Mouse (Mus musculus): ENCODE measurements at regions not wholly inside any gene's neighbourhood (a gene's known extent, or its start where the extent isn't known, plus 50 kb on each side); places are given as distances from the start of the nearest gene placed in this dataset.

DNA sequence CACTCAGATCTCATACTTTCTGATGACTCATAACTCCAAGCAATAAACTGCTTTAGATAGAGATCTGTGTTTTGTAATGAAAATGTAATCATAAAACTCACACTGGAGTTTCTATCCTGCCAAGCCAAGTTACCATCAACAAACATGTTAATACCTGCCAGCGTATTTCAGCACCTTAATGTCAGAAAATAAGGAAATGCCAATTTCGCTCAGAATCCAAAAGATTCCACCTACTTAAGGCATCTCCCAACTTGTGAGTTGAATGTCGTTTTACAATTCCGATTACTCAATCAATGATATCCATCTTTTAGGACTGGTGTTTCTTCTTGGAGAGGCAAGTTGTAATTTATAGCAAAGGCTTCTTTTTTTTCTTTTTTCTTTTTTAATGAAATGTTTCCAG, 850.5 kb downstream of the Epha4 start:
- Histone ChIP-seq H3K4me3 (replicated peaks; ENCODE audit: low read length) (no peak overlapping the region), H3K36me3 (ENCODE audit: insufficient read depth, low read length) (no peaks in the 10 kb centered on the region), H3K27me3 (ENCODE audit: insufficient read depth, low read length) (no peaks in the 10 kb centered on the region), H3K9me3 (ENCODE audit: low read length) (0 out of 2 replicates have a peak, but pooled peaks cover 6% of the 10 kb centered on the region), H3K4me1 (replicated peaks; ENCODE audit: low read depth, low read length) (no peaks in the 10 kb centered on the region)
- TF ChIP-seq NANOG (IDR thresholded peaks at IDR 0.05; ENCODE audit: borderline replicate concordance, low read length) (no peak), CTCF (conservative IDR thresholded peaks at IDR 0.05; ENCODE audit: low read length) (no peak), POU5F1 (IDR thresholded peaks at IDR 0.05; ENCODE audit: borderline replicate concordance, low read length) (no peak)

- no peak for TF ChIP-seq POU5F1 (IDR thresholded peaks at IDR 0.05; ENCODE audit: borderline replicate concordance, low read length)
- no peak for TF ChIP-seq CTCF (conservative IDR thresholded peaks at IDR 0.05; ENCODE audit: low read length)
- TF ChIP-seq NANOG (IDR thresholded peaks at IDR 0.05; ENCODE audit: borderline replicate concordance, low read length) = no peak
- H3K36me3 ChIP-seq (ENCODE audit: insufficient read depth, low read length) = no peaks in the 10 kb centered on the region
- H3K4me1 ChIP-seq (replicated peaks; ENCODE audit: low read depth, low read length) = no peaks in the 10 kb centered on the region
- H3K4me3 ChIP-seq (replicated peaks; ENCODE audit: low read length) = no peak overlapping the region
- H3K9me3 ChIP-seq (ENCODE audit: low read length) = no peaks in the 10 kb centered on the region
- no peaks in the 10 kb centered on the region for H3K27me3 ChIP-seq (ENCODE audit: insufficient read depth, low read length)
These were observed 838.1 kb downstream of the Epha4 start for GRCm38 (mm10) chr1:76676836-76677235.

- TF ChIP-seq POU5F1 (IDR thresholded peaks at IDR 0.05; ENCODE audit: borderline replicate concordance, low read length) (no peak), CTCF (conservative IDR thresholded peaks at IDR 0.05; ENCODE audit: low read length) (no peak), NANOG (IDR thresholded peaks at IDR 0.05; ENCODE audit: borderline replicate concordance, low read length) (no peak)
These were observed 809.3 kb downstream of the Epha4 start for GRCm38 (mm10) chr1:76705556-76705955.

DNA sequence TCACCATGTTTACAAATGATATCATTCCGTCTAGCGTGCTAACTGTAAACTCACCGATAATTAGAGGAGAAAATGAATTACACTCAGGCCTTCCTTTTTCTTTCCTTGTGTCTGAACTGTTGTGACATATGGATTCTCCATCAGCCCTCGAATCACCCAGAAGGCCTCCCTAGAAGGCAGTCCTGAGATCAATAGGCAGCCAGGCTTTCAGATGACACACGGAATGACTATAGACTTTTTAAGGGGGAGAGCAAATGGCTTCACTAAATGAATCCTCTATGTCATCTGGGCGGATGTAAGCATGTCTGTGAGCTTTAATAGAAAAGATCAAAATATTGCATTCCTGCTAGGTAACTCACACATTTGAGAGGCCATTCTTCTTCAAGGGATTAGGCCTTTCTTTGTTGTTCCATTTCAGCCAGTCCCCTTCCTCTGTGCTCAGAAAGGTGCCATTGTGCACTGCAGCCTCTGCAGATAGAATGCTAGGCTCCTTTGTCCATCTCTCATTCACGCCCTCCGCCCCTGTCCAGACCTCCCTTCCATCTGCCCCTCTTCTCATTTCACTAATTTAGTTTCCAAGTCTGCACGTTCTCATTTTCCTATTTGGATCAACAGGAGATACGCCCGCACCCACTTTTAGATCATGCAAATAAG, 797.1 kb downstream of the Epha4 start:
- no peak for TF ChIP-seq NANOG (IDR thresholded peaks at IDR 0.05; ENCODE audit: borderline replicate concordance, low read length)
- Histone ChIP-seq H3K4me1 (replicated peaks; ENCODE audit: low read depth, low read length) (no peaks in the 10 kb centered on the region), H3K9me3 (ENCODE audit: low read length) (no peaks in the 10 kb centered on the region), H3K27me3 (ENCODE audit: insufficient read depth, low read length) (no peaks in the 10 kb centered on the region), H3K36me3 (ENCODE audit: insufficient read depth, low read length) (no peaks in the 10 kb centered on the region), H3K4me3 (replicated peaks; ENCODE audit: low read length) (no peak overlapping the region)

More at GRCm38 (mm10) chr1:76705556-76705955, 809.3 kb downstream of the Epha4 start:
- Histone ChIP-seq H3K4me1 (replicated peaks; ENCODE audit: low read depth, low read length) (no peaks in the 10 kb centered on the region), H3K9me3 (ENCODE audit: low read length) (no peaks in the 10 kb centered on the region), H3K4me3 (replicated peaks; ENCODE audit: low read length) (no peak overlapping the region), H3K27me3 (ENCODE audit: insufficient read depth, low read length) (no peaks in the 10 kb centered on the region), H3K36me3 (ENCODE audit: insufficient read depth, low read length) (no peaks in the 10 kb centered on the region)

DNA sequence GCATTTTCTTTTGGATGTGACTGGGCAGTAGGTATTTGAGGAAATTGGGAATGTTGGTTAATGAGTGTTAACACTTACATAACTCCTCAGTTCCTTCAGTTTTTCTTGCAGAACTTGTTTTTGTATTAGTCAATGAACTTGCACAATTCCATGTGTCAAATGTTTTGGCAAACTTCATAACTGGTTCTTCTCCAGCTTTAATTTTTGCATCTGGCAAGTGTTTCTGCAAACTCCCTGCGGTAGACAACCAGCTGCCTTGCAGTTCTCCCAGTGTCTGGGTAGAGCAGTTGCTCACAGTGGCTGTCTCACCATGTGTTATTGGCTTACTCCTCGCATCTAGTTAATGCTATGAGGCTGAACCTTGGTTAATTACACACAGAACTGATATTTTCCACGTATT, 790.4 kb downstream of the Epha4 start:
- no peaks in the 10 kb centered on the region for H3K9me3 ChIP-seq (ENCODE audit: low read length)
- no peaks in the 10 kb centered on the region for H3K36me3 ChIP-seq (ENCODE audit: insufficient read depth, low read length)
- H3K4me3 ChIP-seq (replicated peaks; ENCODE audit: low read length) = no peak overlapping the region
- no peaks in the 10 kb centered on the region for H3K4me1 ChIP-seq (replicated peaks; ENCODE audit: low read depth, low read length)
- no peak for TF ChIP-seq CTCF (conservative IDR thresholded peaks at IDR 0.05; ENCODE audit: low read length)
- H3K27me3 ChIP-seq (ENCODE audit: insufficient read depth, low read length) = no peaks in the 10 kb centered on the region

- TF ChIP-seq CTCF (conservative IDR thresholded peaks at IDR 0.05; ENCODE audit: low read length) (no peak), POU5F1 (IDR thresholded peaks at IDR 0.05; ENCODE audit: borderline replicate concordance, low read length) (no peak), NANOG (IDR thresholded peaks at IDR 0.05; ENCODE audit: borderline replicate concordance, low read length) (no peak)
- H3K36me3 ChIP-seq (ENCODE audit: insufficient read depth, low read length) = no peaks in the 10 kb centered on the region
These were observed 777.9 kb downstream of the Epha4 start for GRCm38 (mm10) chr1:76737003-76737402.

DNA sequence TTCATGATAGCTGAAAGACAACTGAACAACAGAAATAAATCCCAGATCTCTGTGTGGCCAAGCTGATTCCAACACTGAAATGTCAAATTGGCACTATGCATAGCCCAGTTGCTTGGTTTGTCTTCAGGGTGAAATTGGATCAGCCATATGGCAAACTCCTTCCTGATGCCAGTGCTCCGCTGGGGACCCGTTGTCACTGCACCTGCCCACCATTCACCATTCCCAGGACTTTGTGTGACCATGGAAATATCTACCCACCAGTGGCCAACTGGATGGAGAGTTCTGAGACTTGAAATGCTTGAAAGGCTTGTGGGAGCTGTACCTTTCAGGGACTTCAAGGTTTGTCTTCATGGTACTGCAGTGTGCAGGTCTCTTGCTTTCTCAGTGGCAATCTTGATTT, 777.2 kb downstream of the Epha4 start:
- Histone ChIP-seq H3K9me3 (ENCODE audit: low read length) (no peaks in the 10 kb centered on the region), H3K36me3 (ENCODE audit: insufficient read depth, low read length) (no peaks in the 10 kb centered on the region), H3K4me3 (replicated peaks; ENCODE audit: low read length) (no peak overlapping the region), H3K27me3 (ENCODE audit: insufficient read depth, low read length) (no peaks in the 10 kb centered on the region), H3K4me1 (replicated peaks; ENCODE audit: low read depth, low read length) (no peaks in the 10 kb centered on the region)
- TF ChIP-seq NANOG (IDR thresholded peaks at IDR 0.05; ENCODE audit: borderline replicate concordance, low read length) (no peak), POU5F1 (IDR thresholded peaks at IDR 0.05; ENCODE audit: borderline replicate concordance, low read length) (no peak)

More at GRCm38 (mm10) chr1:76737003-76737402, 777.9 kb downstream of the Epha4 start:
- Histone ChIP-seq H3K9me3 (ENCODE audit: low read length) (no peaks in the 10 kb centered on the region), H3K27me3 (ENCODE audit: insufficient read depth, low read length) (no peaks in the 10 kb centered on the region), H3K4me1 (replicated peaks; ENCODE audit: low read depth, low read length) (no peaks in the 10 kb centered on the region), H3K4me3 (replicated peaks; ENCODE audit: low read length) (no peak overlapping the region)

DNA sequence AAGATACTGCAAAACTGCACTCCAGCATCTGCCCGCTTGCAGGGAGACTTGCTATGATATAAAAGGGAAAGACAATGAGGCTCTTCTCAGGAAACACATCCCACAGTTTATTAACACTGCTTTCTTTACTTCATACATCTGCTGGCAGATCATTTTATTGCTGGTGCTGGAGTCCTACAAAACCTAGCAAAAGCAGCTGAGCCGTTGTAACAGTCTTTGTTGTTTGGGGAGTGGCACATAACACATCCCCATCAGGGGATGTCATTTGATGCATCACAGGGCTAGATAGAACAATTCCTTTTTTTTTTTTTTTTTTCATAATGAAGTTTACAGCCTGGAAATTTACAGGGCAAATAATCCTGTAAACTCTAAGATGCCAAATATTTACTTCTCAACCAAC, 742.2 kb downstream of the Epha4 start:
- Histone ChIP-seq H3K4me3 (replicated peaks; ENCODE audit: low read length) (no peak overlapping the region), H3K4me1 (replicated peaks; ENCODE audit: low read depth, low read length) (no peaks in the 10 kb centered on the region), H3K36me3 (ENCODE audit: insufficient read depth, low read length) (no peaks in the 10 kb centered on the region), H3K9me3 (ENCODE audit: low read length) (no peaks in the 10 kb centered on the region), H3K27me3 (ENCODE audit: insufficient read depth, low read length) (no peaks in the 10 kb centered on the region)
- no peak for TF ChIP-seq POU5F1 (IDR thresholded peaks at IDR 0.05; ENCODE audit: borderline replicate concordance, low read length)
- no peak for TF ChIP-seq NANOG (IDR thresholded peaks at IDR 0.05; ENCODE audit: borderline replicate concordance, low read length)
- TF ChIP-seq CTCF (conservative IDR thresholded peaks at IDR 0.05; ENCODE audit: low read length) = no peak

DNA sequence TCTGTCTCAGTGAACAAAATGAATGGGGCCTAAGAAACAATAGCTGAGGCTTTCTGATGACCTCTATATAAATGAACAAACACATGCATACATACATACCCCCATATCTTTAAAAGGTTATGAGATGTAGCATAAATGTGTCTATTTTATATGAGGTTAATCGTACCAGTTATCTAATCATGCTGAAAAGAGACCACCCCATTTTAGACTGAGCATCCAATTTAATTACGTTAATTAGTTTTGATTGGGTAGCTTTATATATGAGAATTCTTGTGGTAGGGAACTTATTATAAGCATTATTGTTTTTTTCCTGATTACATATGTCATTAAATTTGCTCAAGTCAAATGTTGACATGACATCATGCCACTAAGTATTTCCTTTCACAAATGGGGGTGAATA, 728.0 kb downstream of the Epha4 start:
- Histone ChIP-seq H3K27me3 (ENCODE audit: insufficient read depth, low read length) (no peaks in the 10 kb centered on the region), H3K4me3 (replicated peaks; ENCODE audit: low read length) (no peak overlapping the region), H3K4me1 (replicated peaks; ENCODE audit: low read depth, low read length) (no peaks in the 10 kb centered on the region), H3K36me3 (ENCODE audit: insufficient read depth, low read length) (no peaks in the 10 kb centered on the region), H3K9me3 (ENCODE audit: low read length) (no peaks in the 10 kb centered on the region)
- TF ChIP-seq CTCF (conservative IDR thresholded peaks at IDR 0.05; ENCODE audit: low read length) = no peak
- TF ChIP-seq NANOG (IDR thresholded peaks at IDR 0.05; ENCODE audit: borderline replicate concordance, low read length) = no peak
- no peak for TF ChIP-seq POU5F1 (IDR thresholded peaks at IDR 0.05; ENCODE audit: borderline replicate concordance, low read length)
